Mouse (Mus musculus): ENCODE data around the gene Msi1.

GRCm38 (mm10) chr5:115493441-115493840, 64.0 kb downstream of the Msi1 start:
- no peak for TF ChIP-seq EP300 (IDR thresholded peaks at IDR 0.05; ENCODE audit: low read depth)
- TF ChIP-seq CTCF (IDR thresholded peaks at IDR 0.05; ENCODE audit: low read depth): no peak
